Mouse (Mus musculus): Measurements from ENCODE around the gene B4galt2. TPM values are rescaled to one million over a fixed set of nuclear protein-coding genes. Genes with fewer than 3 reads are reported as not detected.

The B4galt2 gene
- polyA plus RNA-seq, 1 experiment: 6.5 TPM

- peaks cover 12% of the 10 kb centered on the region for H3K4me1 ChIP-seq (ENCODE audit: control insufficient read depth, insufficient read depth, insufficient read length)
- peaks cover 6% of the 10 kb centered on the region for H3K36me3 ChIP-seq (ENCODE audit: control insufficient read depth, insufficient read depth, low read length)
- no peaks in the 10 kb centered on the region for H3K27me3 ChIP-seq (ENCODE audit: control insufficient read depth, insufficient read depth, low read length)
- no peak overlapping the region for H3K27ac ChIP-seq (ENCODE audit: insufficient read depth, low read length)
- H3K4me3 ChIP-seq (ENCODE audit: extremely low read depth, insufficient read depth, insufficient read length): no peak overlapping the region
- DNase-seq (ENCODE audit: low read depth in 1 of 2, low spot score in 2 of 2): no peak
- 64% methylated on average over 5 of the region's 5 CpGs for WGBS
- TF ChIP-seq POLR2A (IDR thresholded peaks at IDR 0.05; ENCODE audit: low read depth, low read length): no peak
- no peak for TF ChIP-seq CTCF (IDR thresholded peaks at IDR 0.05; ENCODE audit: extremely low read depth, insufficient read depth, insufficient read length, insufficient replicate concordance)
These were observed 33.1 kb upstream of the B4galt2 start for GRCm38 (mm10) chr4:117916386-117916785.

GRCm38 (mm10) chr4:117915489-117916105 is 32.3 kb upstream of the B4galt2 start:
- peaks cover 9% of the 10 kb centered on the region for H3K4me1 ChIP-seq (ENCODE audit: control insufficient read depth, insufficient read depth, insufficient read length)
- TF ChIP-seq CTCF (IDR thresholded peaks at IDR 0.05; ENCODE audit: extremely low read depth, insufficient read depth, insufficient read length, insufficient replicate concordance) (no peak), POLR2A (IDR thresholded peaks at IDR 0.05; ENCODE audit: low read depth, low read length) (no peak)
- under 1% methylated on average over 19 of the region's 19 CpGs for WGBS

DNA sequence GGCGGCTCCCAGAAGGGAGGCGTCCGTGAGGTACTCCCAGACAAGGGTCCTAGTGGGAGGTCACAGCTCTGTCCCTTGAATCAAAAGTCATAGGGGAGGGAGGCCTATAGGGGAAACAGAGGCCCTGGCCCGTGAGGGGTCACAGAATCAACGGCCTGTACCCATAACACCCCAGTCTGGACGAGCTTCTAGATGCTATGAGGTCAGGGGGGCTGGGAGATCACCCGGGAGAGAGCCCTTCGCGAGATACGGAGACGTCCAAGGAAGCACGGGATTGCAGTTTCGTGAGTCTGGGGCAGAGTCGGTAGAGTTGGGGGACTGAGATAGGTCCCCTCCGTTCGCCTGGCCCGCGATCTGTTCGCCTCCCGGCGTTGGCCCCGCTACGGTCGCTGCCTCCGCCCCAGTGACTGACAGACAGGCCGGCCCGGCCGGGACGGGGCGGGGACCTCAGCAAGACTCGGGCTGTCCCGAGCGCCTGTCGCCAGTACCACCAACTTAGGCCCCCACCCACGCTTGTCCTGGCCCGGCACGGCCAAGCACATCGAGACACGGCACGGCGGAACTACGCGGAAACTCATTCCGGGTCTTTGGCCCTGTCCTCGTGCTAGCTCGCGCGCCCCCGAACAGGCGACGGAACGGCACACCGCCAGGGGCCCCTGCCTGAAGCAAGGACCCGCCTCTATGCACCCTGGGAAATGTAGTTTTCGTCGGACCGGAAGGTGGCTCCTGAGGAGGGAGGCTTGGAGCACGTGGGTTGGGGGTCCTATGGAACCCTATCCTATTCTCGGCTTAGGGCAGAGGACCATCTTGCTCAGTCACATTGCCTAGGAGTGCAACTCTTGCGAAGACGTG is 31.5 kb upstream of the B4galt2 start, which contains the start of gene Ipo13:
TSS of gene Ipo13 (minus strand) at position 409 of the 852 bp plus-strand sequence.
- Histone ChIP-seq H3K4me1 (ENCODE audit: control insufficient read depth, insufficient read depth, insufficient read length) (peaks cover 9% of the 10 kb centered on the region), H3K27ac (ENCODE audit: insufficient read depth, low read length) (peak within 1 kb of the TSS; percentile 92), H3K27me3 (ENCODE audit: control insufficient read depth, insufficient read depth, low read length) (no peaks in the 10 kb centered on the region), H3K4me3 (ENCODE audit: extremely low read depth, insufficient read depth, insufficient read length) (peak within 1 kb of the TSS; percentile 86), H3K36me3 (ENCODE audit: control insufficient read depth, insufficient read depth, low read length) (peaks cover 6% of the 10 kb centered on the region)
- DNase-seq (ENCODE audit: low read depth in 1 of 2, low spot score in 2 of 2): peak; percentile 86 to 94
- peak; percentile 68 for TF ChIP-seq POLR2A (IDR thresholded peaks at IDR 0.05; ENCODE audit: low read depth, low read length)
- no peak for TF ChIP-seq CTCF (IDR thresholded peaks at IDR 0.05; ENCODE audit: extremely low read depth, insufficient read depth, insufficient read length, insufficient replicate concordance)
- WGBS: under 1% methylated on average over 61 of the region's 61 CpGs

More at GRCm38 (mm10) chr4:117915489-117916105, 32.3 kb upstream of the B4galt2 start:
- Histone ChIP-seq H3K4me3 (ENCODE audit: extremely low read depth, insufficient read depth, insufficient read length) (peak overlapping the region; percentile 86), H3K27ac (ENCODE audit: insufficient read depth, low read length) (peak overlapping the region; percentile 92; the same call in 1 of the 2 replicates), H3K36me3 (ENCODE audit: control insufficient read depth, insufficient read depth, low read length) (peaks cover 6% of the 10 kb centered on the region), H3K27me3 (ENCODE audit: control insufficient read depth, insufficient read depth, low read length) (no peaks in the 10 kb centered on the region)
- DNase-seq (ENCODE audit: low read depth in 1 of 2, low spot score in 2 of 2): no peak

DNA sequence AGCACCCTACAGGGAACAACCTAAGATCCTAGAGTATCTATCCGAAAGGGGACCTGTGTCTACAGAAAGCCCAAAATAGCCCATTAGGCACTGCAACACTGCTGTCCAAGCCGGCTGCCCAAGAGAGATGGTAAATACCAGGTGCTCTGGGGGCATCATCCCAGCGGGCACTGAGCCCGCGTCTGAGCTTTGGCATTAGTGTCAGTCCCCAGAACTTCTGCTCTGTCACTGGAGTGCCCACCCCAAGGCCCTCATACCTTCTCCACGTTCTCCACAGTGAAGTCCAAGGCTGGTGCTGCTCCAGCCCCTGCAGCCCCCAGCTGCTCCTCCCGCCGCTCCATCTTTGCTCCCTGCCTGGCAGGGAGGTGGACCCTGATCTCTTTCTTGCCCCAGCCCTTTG is 30.7 kb upstream of the B4galt2 start:
- H3K36me3 ChIP-seq (ENCODE audit: control insufficient read depth, insufficient read depth, low read length): peaks cover 6% of the 10 kb centered on the region
- DNase-seq (ENCODE audit: low read depth in 1 of 2, low spot score in 2 of 2): no peak
- H3K27me3 ChIP-seq (ENCODE audit: control insufficient read depth, insufficient read depth, low read length): no peaks in the 10 kb centered on the region
- peak overlapping the region; percentile 86; the same call in 1 of the 2 replicates for H3K4me3 ChIP-seq (ENCODE audit: extremely low read depth, insufficient read depth, insufficient read length)
- peaks cover 9% of the 10 kb centered on the region for H3K4me1 ChIP-seq (ENCODE audit: control insufficient read depth, insufficient read depth, insufficient read length)
- WGBS: 16% methylated on average over 8 of the region's 8 CpGs
- H3K27ac ChIP-seq (ENCODE audit: insufficient read depth, low read length): no peak overlapping the region
- no peak for TF ChIP-seq POLR2A (IDR thresholded peaks at IDR 0.05; ENCODE audit: low read depth, low read length)
- no peak for TF ChIP-seq CTCF (IDR thresholded peaks at IDR 0.05; ENCODE audit: extremely low read depth, insufficient read depth, insufficient read length, insufficient replicate concordance)

DNA sequence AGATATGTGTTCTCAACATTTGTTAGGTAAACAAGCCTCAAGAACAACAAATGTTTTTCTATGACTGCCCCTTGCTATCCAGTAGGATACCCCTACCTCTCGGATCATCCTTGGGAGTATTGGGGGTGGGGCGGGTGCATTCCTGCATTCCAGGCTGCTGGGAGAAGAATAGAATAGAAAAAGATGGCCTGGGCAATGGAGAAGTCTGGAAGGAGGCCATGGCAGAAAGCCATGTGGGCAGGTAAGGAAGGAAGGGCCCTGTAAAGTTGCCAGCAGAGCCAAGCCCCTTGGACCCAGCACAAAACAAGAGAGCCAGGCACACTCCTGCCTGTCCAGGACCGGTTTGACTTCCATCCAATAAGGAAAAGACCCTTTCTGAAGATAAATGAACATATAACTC is 30.1 kb upstream of the B4galt2 start:
- Histone ChIP-seq H3K36me3 (ENCODE audit: control insufficient read depth, insufficient read depth, low read length) (peaks cover 6% of the 10 kb centered on the region), H3K27me3 (ENCODE audit: control insufficient read depth, insufficient read depth, low read length) (no peaks in the 10 kb centered on the region), H3K4me1 (ENCODE audit: control insufficient read depth, insufficient read depth, insufficient read length) (peaks cover 6% of the 10 kb centered on the region), H3K27ac (ENCODE audit: insufficient read depth, low read length) (no peak overlapping the region), H3K4me3 (ENCODE audit: extremely low read depth, insufficient read depth, insufficient read length) (no peak overlapping the region)
- 85% methylated on average over 3 of the region's 3 CpGs for WGBS
- no peak for DNase-seq (ENCODE audit: low read depth in 1 of 2, low spot score in 2 of 2)
- no peak for TF ChIP-seq POLR2A (IDR thresholded peaks at IDR 0.05; ENCODE audit: low read depth, low read length)
- TF ChIP-seq CTCF (IDR thresholded peaks at IDR 0.05; ENCODE audit: extremely low read depth, insufficient read depth, insufficient read length, insufficient replicate concordance): no peak

DNA sequence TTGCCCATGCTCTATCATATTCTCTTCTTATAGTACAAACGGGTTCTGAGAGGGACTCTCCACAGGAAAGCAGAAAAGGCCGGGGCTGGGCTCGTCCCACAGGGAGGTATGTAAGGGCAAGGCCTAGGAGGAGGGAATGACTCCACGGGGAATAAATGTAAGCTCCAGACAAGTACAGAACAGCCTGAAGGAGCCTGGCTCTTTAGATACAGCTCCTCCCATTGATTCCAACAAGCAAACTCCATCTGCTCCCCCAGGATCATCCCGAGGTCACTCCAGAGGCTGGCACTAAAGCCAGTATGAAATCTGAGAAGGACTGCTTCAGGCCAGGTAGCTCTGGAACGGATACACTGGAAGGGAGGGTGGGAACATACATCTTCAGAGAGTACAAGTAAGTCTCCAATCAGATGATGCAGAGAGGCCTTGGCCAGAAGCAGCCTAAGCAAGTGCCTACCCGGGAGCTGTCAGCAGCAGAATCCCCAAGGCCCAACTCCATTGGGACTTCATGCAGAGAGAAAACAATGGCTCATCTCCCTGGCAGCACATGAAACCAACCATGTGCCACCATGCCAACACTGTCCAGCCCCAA is 29.5 kb upstream of the B4galt2 start:
- no peak for TF ChIP-seq CTCF (IDR thresholded peaks at IDR 0.05; ENCODE audit: extremely low read depth, insufficient read depth, insufficient read length, insufficient replicate concordance)
- no peak for TF ChIP-seq POLR2A (IDR thresholded peaks at IDR 0.05; ENCODE audit: low read depth, low read length)
- H3K4me3 ChIP-seq (ENCODE audit: extremely low read depth, insufficient read depth, insufficient read length): no peak overlapping the region
- DNase-seq (ENCODE audit: low read depth in 1 of 2, low spot score in 2 of 2): no peak

More for the DNA sequence above, 29.5 kb upstream of the B4galt2 start:
- peaks cover 6% of the 10 kb centered on the region for H3K36me3 ChIP-seq (ENCODE audit: control insufficient read depth, insufficient read depth, low read length)
- no peaks in the 10 kb centered on the region for H3K27me3 ChIP-seq (ENCODE audit: control insufficient read depth, insufficient read depth, low read length)
- 84% methylated on average over 7 of the region's 7 CpGs for WGBS
- peaks cover 6% of the 10 kb centered on the region for H3K4me1 ChIP-seq (ENCODE audit: control insufficient read depth, insufficient read depth, insufficient read length)
- no peak overlapping the region for H3K27ac ChIP-seq (ENCODE audit: insufficient read depth, low read length)
